Mouse (Mus musculus) liver, postnatal 0 days (tissue): Measurements from ENCODE around the gene Rfxank.

Source experiments
- CTCF ChIP-seq: sonication (generic); IDR thresholded peaks from 2 replicates; pipeline ENCODE4 v1.5.1; 2016; ENCODE audit warnings: antibody characterized with exemption, low read depth
- EP300 ChIP-seq: IDR thresholded peaks from 2 replicates; pipeline ENCODE4 v1.6.1; 2016; ENCODE audit warnings: antibody characterized with exemption, low read depth, mild to moderate bottlenecking

- no peak for TF ChIP-seq CTCF
- TF ChIP-seq EP300, result no peak
Measured at GRCm38 (mm10) chr8:70173320-70173719, 34.4 kb upstream of the Rfxank start.
